Mouse (Mus musculus): ENCODE results near the gene Tmem231. TPM values are rescaled to one million over a fixed set of nuclear protein-coding genes. Genes with fewer than 3 reads are reported as not detected.

The Tmem231 gene
- polyA plus RNA-seq, 2 experiments from 2014 or later, result 2.5 to 3.5 TPM

Other genes with a start within 250 kb of the Tmem231 start
- not detected for gene Ctrb1, start 242.9 kb downstream of the Tmem231 start, polyA plus RNA-seq (2017; shearing (Covaris generic))
- under 1 TPM; 0.27 to 0.42 TPM for gene Bcar1, start 190.1 kb downstream of the Tmem231 start, polyA plus RNA-seq (2017; shearing (Covaris generic))
- 100 to 1,000 TPM; 120 to 140 TPM for gene Cfdp1, start 79.6 kb downstream of the Tmem231 start, polyA plus RNA-seq (2017; shearing (Covaris generic))
- gene Tmem170, start 57.1 kb downstream of the Tmem231 start, polyA plus RNA-seq (2017; shearing (Covaris generic)), result 1 to 10 TPM; 7.5 to 9.2 TPM
- not detected for gene Chst5, start 23.4 kb downstream of the Tmem231 start, polyA plus RNA-seq (2017; shearing (Covaris generic))
- 100 to 1,000 TPM; 205 to 239 TPM for gene Gabarapl2, start 6.8 kb upstream of the Tmem231 start, polyA plus RNA-seq (2017; shearing (Covaris generic))
- 1 to 10 TPM; 7.9 to 8.7 TPM for gene Adat1, start 58.4 kb upstream of the Tmem231 start, polyA plus RNA-seq (2017; shearing (Covaris generic))
- 100 to 1,000 TPM; 166 to 286 TPM for gene Kars, start 77.4 kb upstream of the Tmem231 start, polyA plus RNA-seq (2017; shearing (Covaris generic))
- gene Terf2ip, start 77.5 kb upstream of the Tmem231 start, polyA plus RNA-seq (2017; shearing (Covaris generic)), result 10 to 100 TPM in 1 of 2 experiments, 1 to 10 TPM in 1; 9.9 to 11.4 TPM
- gene Gm6793, start 81.2 kb upstream of the Tmem231 start, polyA plus RNA-seq (2017; shearing (Covaris generic)), result under 1 TPM; 0.96 to 1.00 TPM

Measured in CD4-positive, CD25-positive, alpha-beta regulatory T cell, adult 4 months (primary cell).